Mouse (Mus musculus): ENCODE data around the gene Olfr1008.
"Not testable (repeated sequence)": the region's sequence is repeated elsewhere in the genome, so short reads cannot be mapped to it uniquely, and the experiment has no call there.

GRCm38 (mm10) chr2:85664355-85664754, 24.9 kb upstream of the Olfr1008 start, which contains the start of gene Olfr154:
- TF ChIP-seq CTCF (conservative IDR thresholded peaks at IDR 0.05; ENCODE audit: low read length); POU5F1 (IDR thresholded peaks at IDR 0.05; ENCODE audit: borderline replicate concordance, low read length): not testable (repeated sequence)

Data from E14TG2a.4 (cell line).